Mouse (Mus musculus) hindbrain, embryonic 10.5 days (tissue): ENCODE results near the gene Kbtbd6. TPM values are rescaled to one million over a fixed set of nuclear protein-coding genes. Genes with fewer than 3 reads are reported as not detected.

Experiments used
- DNase-seq: peaks from one replicate; pipeline ENCODE4 v3.0.0-alpha.2; 2017; ENCODE audit warnings: low spot score
- H3K27ac ChIP-seq: fragments of 300-500 bp; sonication (generic); 2 replicates; pipeline ENCODE4 v1.5.1; 2016; ENCODE audit warnings: mild to moderate bottlenecking, moderate library complexity
- H3K27me3 ChIP-seq: fragments of 300-500 bp; sonication (generic); 2 replicates; pipeline ENCODE4 v1.6.1; 2016; ENCODE audit warnings: mild to moderate bottlenecking; ENCODE audit not compliant: poor library complexity, insufficient read depth, severe bottlenecking
- H3K36me3 ChIP-seq: fragments of 300-500 bp; sonication (generic); 2 replicates; pipeline ENCODE4 v1.6.1; 2016; ENCODE audit warnings: mild to moderate bottlenecking, moderate library complexity
- H3K4me1 ChIP-seq: fragments of 300-500 bp; sonication (generic); replicated peaks from 2 replicates; pipeline ENCODE4 v1.6.1; 2016; ENCODE audit warnings: mild to moderate bottlenecking
- H3K4me3 ChIP-seq: fragments of 300-500 bp; sonication (generic); 2 replicates; pipeline ENCODE4 v1.5.1; 2016; ENCODE audit warnings: mild to moderate bottlenecking, moderate library complexity
- H3K9me3 ChIP-seq: fragments of 300-500 bp; sonication (generic); 2 replicates; pipeline ENCODE4 v1.6.1; 2016; ENCODE audit warnings: mild to moderate bottlenecking, moderate library complexity
- WGBS: fragments of 180-500 bp; shearing (Covaris S2); methylation state at CpG from one replicate; pipeline ENCODE4 v1.1.7; 2016; 5-methylcytosine and 5-hydroxymethylcytosine counted together
- polyA plus RNA-seq: library from polyadenylated mRNA; unstranded; fragments of >200 nt; fragmentation: Nextera tagmentation; extraction: Ambion mirVana; gene quantifications from 2 replicates; pipeline ENCODE4 v1.2.1, GENCODE M21; 2016

The Kbtbd6 gene
- polyA plus RNA-seq, 1 experiment from 2014 or later = 4.9 TPM

- peak overlapping the region; percentile 19; the same call in 1 of the 2 replicates for H3K27ac ChIP-seq
- H3K4me1 ChIP-seq = peaks cover 33% of the 10 kb centered on the region
- 19% methylated on average over 8 of the region's 8 CpGs for WGBS
- peak overlapping the region; percentile 48 for H3K4me3 ChIP-seq
- no peak for DNase-seq
- no peaks in the 10 kb centered on the region for H3K36me3 ChIP-seq
- peaks cover 15% of the 10 kb centered on the region; the same call in 1 of the 2 replicates for H3K27me3 ChIP-seq
- no peaks in the 10 kb centered on the region for H3K9me3 ChIP-seq
Observed at GRCm38 (mm10) chr14:79486617-79486992, 35.0 kb downstream of the Kbtbd6 start.

- no peaks in the 10 kb centered on the region for H3K9me3 ChIP-seq
- peak overlapping the region; percentile 56 for H3K27ac ChIP-seq
- H3K27me3 ChIP-seq = peaks cover 15% of the 10 kb centered on the region; the same call in 1 of the 2 replicates
- 4% methylated on average over 19 of the region's 19 CpGs for WGBS
- H3K4me3 ChIP-seq = peak overlapping the region; percentile 48
- peaks cover 33% of the 10 kb centered on the region for H3K4me1 ChIP-seq
- DNase-seq = peak; percentile 36
- H3K36me3 ChIP-seq = 0 out of 2 replicates have a peak, but pooled peaks cover 5% of the 10 kb centered on the region
Observed at GRCm38 (mm10) chr14:79486993-79487731, 35.5 kb downstream of the Kbtbd6 start.

DNA sequence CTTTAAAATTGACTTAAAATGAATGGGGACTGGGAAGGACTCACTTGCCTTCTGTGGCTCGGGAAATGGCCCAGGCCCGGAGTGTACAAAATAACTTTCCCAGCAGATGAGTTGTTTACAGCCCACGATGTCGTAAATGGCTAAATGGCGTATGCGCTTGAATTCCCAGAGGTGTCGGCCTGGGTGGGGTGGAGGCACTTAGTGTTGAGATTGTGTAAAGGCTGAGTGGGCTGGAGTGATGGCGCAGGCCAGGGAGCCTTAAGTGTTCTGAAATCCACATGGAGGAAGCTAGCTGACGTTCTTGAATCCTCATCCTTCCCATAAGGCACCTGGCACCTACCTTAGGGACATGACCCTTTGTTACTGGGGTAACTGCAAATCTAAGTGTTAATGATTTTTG is 36.9 kb downstream of the Kbtbd6 start:
- no peak for DNase-seq
- no peaks in the 10 kb centered on the region for H3K9me3 ChIP-seq
- peaks cover 15% of the 10 kb centered on the region; the same call in 1 of the 2 replicates for H3K27me3 ChIP-seq
- WGBS = 89% methylated on average over 9 of the region's 9 CpGs
- H3K4me3 ChIP-seq = no peak overlapping the region
- H3K36me3 ChIP-seq = 0 out of 2 replicates have a peak, but pooled peaks cover 6% of the 10 kb centered on the region
- H3K4me1 ChIP-seq = peaks cover 22% of the 10 kb centered on the region
- H3K27ac ChIP-seq = no peak overlapping the region

DNA sequence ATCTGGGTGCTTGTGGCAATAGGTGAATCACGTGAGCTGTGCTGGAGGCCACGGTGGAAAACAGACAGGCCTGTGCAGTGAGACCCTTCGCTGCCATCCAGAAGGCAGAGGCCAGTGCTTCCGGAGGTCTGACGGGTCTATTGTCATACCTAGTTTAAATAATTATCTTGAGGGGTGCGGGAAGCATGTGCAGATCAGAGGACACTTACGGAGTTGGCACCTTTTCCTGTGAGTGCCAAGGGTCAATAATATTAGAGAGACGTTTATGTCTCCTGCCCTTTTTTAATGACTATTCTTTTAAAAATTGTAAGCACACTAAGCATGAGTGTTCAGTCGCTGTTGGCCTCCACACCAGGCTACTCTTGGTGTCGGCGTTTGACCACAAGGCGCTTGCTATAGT is 37.5 kb downstream of the Kbtbd6 start:
- peaks cover 15% of the 10 kb centered on the region; the same call in 1 of the 2 replicates for H3K27me3 ChIP-seq
- no peak overlapping the region for H3K4me3 ChIP-seq
- no peak for DNase-seq
- no peaks in the 10 kb centered on the region for H3K9me3 ChIP-seq
- 86% methylated on average over 12 of the region's 12 CpGs for WGBS
- peaks cover 16% of the 10 kb centered on the region for H3K4me1 ChIP-seq
- H3K36me3 ChIP-seq = 0 out of 2 replicates have a peak, but pooled peaks cover 6% of the 10 kb centered on the region
- no peak overlapping the region for H3K27ac ChIP-seq

DNA sequence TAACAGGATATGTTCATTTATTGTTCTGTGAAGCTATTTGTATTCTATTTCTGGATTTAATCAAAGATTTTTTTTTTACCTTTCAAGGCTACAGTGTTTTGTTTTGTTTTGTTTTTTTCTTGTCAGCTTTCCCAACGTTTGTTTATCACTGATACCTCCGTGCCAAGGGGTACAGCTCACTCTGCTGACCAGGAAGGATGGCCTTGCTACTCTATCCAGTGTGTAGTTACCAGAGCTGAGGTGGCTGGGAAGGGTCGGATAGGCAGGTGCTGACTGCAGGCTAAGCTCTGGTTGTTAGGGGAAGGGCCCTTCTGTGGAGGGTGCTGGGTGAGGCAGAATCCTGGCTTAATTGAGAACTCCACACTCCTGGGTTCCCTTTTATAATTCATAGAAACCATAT is 38.6 kb downstream of the Kbtbd6 start:
- Histone ChIP-seq H3K27me3 (peaks cover 15% of the 10 kb centered on the region; the same call in 1 of the 2 replicates), H3K9me3 (no peaks in the 10 kb centered on the region), H3K4me3 (no peak overlapping the region), H3K4me1 (peaks cover 15% of the 10 kb centered on the region), H3K27ac (no peak overlapping the region), H3K36me3 (0 out of 2 replicates have a peak, but pooled peaks cover 6% of the 10 kb centered on the region)
- 78% methylated on average over 3 of the region's 3 CpGs for WGBS
- DNase-seq = no peak

DNA sequence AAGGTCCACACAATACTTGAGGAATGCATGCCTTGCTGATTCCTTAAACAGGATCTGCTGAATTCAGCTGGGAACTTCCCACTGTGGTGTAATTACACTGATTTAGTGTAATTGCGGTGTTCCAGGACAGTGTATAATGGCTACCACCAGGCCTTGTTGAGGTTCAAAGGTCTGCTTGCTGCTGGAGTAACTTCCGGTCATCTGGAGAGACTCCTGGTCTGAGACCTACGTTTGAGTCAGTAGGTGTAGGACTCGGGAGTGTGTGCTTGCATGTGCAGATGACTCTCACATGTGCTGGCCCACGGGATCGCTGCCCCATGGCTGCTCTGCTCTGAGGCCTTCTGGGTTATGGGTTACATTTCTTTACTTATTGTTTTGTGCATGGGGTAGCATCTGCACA is 42.7 kb downstream of the Kbtbd6 start:
- H3K9me3 ChIP-seq = no peaks in the 10 kb centered on the region
- no peaks in the 10 kb centered on the region for H3K27me3 ChIP-seq
- H3K4me1 ChIP-seq = no peaks in the 10 kb centered on the region
- 0 out of 2 replicates have a peak, but pooled peaks cover 6% of the 10 kb centered on the region for H3K36me3 ChIP-seq
- DNase-seq = no peak
- 84% methylated on average over 6 of the region's 6 CpGs for WGBS
- H3K27ac ChIP-seq = no peak overlapping the region
- H3K4me3 ChIP-seq = no peak overlapping the region

- H3K4me1 ChIP-seq = 0 out of 2 replicates have a peak, but pooled peaks cover 2% of the 10 kb centered on the region
- no peak overlapping the region for H3K27ac ChIP-seq
- H3K9me3 ChIP-seq = no peaks in the 10 kb centered on the region
- H3K27me3 ChIP-seq = no peaks in the 10 kb centered on the region
- no peak overlapping the region for H3K4me3 ChIP-seq
- no peaks in the 10 kb centered on the region for H3K36me3 ChIP-seq
- 84% methylated on average over 9 of the region's 9 CpGs for WGBS
- DNase-seq = no peak
Observed at GRCm38 (mm10) chr14:79499326-79499725, 47.7 kb downstream of the Kbtbd6 start.

GRCm38 (mm10) chr14:79500756-79501155 is 49.1 kb downstream of the Kbtbd6 start:
- 77% methylated on average over 4 of the region's 4 CpGs for WGBS
- Histone ChIP-seq H3K9me3 (no peaks in the 10 kb centered on the region), H3K27me3 (no peaks in the 10 kb centered on the region), H3K36me3 (no peaks in the 10 kb centered on the region), H3K4me1 (0 out of 2 replicates have a peak, but pooled peaks cover 2% of the 10 kb centered on the region), H3K4me3 (no peak overlapping the region), H3K27ac (no peak overlapping the region)
- DNase-seq = no peak

GRCm38 (mm10) chr14:79503371-79504075 is 51.9 kb downstream of the Kbtbd6 start:
- H3K27ac ChIP-seq = no peak overlapping the region
- no peaks in the 10 kb centered on the region for H3K9me3 ChIP-seq
- H3K4me1 ChIP-seq = peaks cover 8% of the 10 kb centered on the region; the same call in 1 of the 2 replicates
- H3K4me3 ChIP-seq = no peak overlapping the region
- no peaks in the 10 kb centered on the region for H3K27me3 ChIP-seq
- WGBS = 89% methylated on average over 5 of the region's 5 CpGs
- no peaks in the 10 kb centered on the region for H3K36me3 ChIP-seq
- no peak for DNase-seq

Other genes with a start within 250 kb of the Kbtbd6 start
- gene Zfp957, start 204.5 kb upstream of the Kbtbd6 start, polyA plus RNA-seq = not detected in 2 replicates
- gene Rgcc, start 150.2 kb upstream of the Kbtbd6 start, polyA plus RNA-seq = 26.2 and 52.1 TPM in 2 replicates
- 30.8 and 42.9 TPM in 2 replicates for gene Naa16, start 61.1 kb upstream of the Kbtbd6 start, polyA plus RNA-seq
- 9.5 and 10.5 TPM in 2 replicates for gene Mtrf1, start 54.1 kb upstream of the Kbtbd6 start, polyA plus RNA-seq
- 11.0 and 11.1 TPM in 2 replicates for gene Kbtbd7, start 25.3 kb upstream of the Kbtbd6 start, polyA plus RNA-seq
- 5.3 and 6.9 TPM in 2 replicates for gene Elf1, start 29.4 kb downstream of the Kbtbd6 start, polyA plus RNA-seq
- gene Wbp4, start 29.7 kb downstream of the Kbtbd6 start, polyA plus RNA-seq = 38.9 and 47.0 TPM in 2 replicates
- gene Sugt1, start 135.9 kb downstream of the Kbtbd6 start, polyA plus RNA-seq = 139 and 154 TPM in 2 replicates
- gene Cnmd, start 210.3 kb downstream of the Kbtbd6 start, polyA plus RNA-seq = 17.3 and 20.8 TPM in 2 replicates